Mouse (Mus musculus): ENCODE measurements around the gene Ankra2.

The Ankra2 gene

DNA sequence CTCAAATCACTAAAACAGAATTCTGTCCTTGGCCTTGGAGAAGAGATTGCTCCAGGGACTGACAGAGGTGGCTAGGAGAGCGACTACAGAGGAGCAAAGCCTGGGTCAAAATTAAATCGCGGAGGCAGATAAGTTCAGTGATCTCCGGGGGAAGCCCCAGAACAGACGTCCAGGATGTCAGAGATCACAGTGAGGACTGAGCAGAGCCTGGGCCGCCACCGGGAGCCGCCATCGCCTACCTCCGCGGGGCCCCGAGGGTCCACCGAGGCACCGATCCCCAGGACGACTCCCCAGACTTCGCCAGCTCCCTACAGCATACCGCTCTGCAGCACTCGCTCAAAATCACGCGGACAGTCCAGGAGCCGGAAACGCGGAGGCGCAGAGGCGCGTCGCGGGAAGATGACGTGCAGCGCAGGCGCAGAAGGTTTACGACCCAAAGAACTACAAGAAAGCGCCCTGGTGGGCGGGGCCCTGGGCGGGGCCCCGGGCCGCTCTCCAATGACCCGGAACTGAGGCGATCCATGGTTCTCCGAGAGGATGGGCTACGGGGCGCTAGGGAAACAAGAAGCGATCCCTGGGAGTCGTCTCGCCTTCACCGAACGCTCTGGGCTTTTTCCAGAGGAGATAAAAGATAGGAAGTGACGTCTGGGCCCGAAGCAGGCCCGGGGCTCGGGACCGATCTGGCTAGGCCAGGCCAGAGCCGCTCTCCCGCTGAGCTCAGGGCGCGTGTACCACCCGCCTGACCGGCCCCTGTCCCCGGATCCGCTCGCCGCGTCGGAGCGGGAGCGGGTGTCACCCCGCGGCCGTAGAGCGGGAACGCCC lies at the start of gene Ankra2, which contains the start of gene Utp15:
Ankra2 (plus strand) TSS at position 439 of the 822 bp plus-strand sequence.
Utp15 (minus strand) TSS at position 406 of the 822 bp plus-strand sequence.
- DNase-seq: peak; percentile 98

DNA sequence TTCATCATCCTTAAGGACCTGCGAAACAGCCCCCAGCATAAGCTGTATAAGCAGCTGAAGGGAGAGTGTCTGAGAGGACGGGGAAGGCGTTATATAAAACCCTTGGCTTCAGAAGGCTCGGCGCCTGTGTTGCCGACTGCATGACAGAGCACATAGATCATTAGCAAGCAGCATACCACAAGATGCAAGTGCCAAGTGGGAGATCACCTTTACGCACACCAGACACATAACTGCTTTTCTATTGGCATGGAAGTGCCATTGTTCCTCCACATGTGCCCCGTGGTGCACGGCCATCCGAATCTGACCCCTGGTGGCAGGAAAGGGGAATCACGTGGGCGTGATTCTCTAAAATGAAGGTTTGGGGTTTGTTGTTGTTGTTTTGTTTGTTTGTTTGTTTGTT lies 40.0 kb upstream of the Ankra2 start:
- DNase-seq: peak; percentile 49

DNA sequence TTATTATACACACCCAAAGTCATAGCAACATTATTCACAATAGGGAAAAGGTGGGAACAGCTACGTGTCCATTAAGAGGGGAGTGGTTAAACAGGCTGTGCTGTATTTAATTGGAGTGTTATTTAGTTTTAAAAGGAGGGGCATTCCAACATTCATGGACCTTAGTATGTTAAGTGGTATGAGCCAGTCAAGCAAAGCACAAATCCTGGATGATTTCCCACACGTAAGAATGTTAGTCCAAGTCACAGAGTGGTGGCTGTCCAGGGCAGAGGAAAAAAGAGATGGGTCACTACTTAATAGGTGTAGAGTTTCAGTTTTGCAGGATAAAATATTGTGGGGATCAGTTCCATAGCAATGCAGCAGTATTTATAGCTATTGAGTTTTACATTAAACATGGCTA lies 36.6 kb upstream of the Ankra2 start:
- DNase-seq: no peak

DNA sequence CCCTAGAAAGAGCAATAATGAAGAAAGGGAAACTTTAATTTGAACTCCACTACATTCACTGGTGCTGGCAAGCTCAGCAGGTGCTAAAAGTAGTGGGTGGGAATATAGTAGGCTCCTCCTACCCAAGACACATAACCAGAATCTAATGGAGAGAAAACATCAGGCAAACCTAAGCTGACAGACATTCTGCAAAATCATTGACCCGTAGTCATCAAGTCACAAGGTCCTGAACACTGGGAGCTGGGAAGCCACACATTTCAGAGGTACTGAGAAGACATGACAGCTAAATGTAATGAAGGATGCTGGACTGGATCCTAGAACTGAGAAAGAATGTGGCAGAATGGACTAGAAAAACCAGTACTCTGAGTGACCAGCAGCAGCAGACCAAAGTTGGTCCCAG lies 32.4 kb upstream of the Ankra2 start:
- no peak for DNase-seq

DNA sequence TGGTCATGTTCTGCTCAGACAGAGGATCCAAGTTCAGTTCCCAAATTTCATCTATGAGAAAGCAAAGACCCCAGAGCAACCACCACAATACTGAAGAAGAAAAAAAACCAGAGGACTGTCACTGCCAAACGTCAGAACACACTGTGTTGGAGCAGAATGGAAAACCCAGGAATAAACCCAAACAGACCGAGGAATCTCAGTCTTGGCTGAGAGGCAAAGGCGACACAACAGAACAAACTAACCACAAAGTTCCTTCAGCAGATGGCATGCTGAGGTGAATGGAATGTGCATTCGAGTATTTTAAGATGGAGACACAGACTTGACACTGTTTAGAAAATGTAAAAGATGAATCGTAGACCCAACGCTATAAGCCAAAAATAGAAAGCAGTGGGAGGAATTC lies 27.4 kb upstream of the Ankra2 start:
- DNase-seq: no peak

DNA sequence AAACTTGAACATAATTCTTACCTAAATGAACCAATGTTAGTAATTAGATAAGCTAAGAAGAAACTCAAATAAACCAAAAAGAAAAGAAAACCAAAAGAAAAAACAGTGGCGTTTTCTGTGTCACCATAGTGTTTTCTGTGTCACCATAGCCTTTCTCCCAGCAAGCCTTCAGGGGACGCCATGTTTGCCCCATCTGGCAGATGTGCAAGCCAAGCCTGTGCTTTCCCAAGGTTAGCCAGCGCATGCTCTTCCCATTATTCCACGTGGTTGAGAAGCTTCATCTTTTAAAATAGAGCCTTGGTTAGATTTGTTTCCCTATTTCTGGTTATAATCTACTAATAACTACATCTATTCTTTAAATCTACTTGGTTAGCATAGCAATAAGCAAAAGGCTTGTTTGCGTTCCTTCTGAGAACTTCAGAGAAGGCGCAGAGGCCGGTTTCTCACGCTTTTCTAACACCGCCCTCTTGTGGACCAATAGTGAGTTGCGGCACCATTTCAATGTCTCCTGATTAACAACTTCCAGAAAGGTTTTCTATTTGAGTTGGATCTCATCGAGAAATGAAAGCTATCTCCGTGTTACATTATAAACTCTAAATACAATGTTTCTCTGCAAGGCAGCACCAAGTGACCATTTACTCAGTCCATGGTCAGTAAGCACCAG lies 22.8 kb upstream of the Ankra2 start:
- peak; percentile 77 for DNase-seq

DNA sequence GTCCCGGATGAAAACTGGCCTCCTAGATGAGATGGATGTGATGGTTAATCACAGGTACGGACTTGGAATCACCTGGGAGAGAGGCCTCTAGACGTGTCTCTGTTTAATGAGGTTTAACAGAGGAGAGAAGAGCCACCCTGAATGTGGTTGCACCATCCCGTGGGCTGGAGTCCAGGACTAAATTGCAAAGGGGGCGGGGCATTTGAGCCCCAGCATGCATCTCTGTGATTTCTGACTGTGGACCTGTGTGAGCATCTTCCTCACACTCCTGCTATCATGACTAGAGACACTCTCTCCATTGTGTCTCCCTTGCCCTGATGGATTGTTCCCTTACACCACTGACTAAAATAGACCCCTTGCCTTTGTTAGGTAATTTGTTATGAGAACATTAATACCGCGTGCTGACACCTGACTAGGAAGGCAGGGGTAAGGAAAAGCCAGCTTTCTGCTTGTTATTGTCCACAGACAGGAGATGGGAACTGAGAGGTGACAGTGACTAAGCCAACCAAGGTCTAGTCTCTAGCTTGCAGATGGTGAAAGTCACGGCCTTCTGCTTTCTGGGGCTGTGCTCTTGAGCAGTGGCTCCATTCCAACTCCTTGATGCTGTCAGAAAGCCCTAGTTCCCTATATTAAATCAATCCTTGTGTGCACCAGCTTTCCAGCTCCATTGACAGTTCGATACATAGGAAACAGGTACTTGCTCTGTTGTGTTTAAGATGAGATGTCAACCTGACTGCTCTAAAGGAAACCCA lies 21.2 kb upstream of the Ankra2 start:
- no peak for DNase-seq

DNA sequence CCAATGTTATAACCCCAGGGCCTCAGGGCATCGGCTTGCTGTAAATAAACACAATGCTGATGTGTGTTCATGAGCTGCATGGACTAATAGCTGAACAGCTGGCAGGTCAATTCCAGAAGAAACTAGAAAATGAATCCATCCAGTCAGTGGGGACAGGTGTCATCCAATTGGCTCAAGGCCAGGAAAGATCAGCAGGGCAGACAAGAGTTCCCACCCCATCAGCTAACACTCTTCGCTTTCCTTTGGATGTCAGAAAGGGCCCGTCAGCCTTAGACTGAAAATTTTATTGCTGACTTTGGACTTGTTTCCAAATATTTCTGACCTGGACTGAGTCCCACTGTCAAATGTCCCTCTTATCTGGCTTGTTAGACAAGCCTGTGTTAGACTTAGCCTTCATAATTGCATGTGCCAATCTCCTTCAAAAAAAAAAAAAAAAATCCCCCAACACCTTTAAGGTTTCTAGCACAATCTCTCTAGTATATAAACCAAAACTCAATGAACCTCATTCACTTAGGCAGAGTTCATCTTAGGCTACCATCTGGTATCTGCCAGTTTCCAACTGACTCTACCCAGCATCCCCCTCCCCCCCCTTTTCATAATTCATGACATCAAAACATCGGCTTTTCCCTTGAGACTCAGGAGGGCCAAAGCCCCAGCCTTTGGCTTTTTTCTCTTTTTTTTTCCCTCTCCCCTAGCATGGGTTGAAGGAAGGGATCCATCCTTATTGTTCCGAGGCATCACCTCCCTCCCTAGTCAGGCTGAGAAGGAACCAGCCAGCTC lies 18.1 kb upstream of the Ankra2 start:
- peak; percentile 6 for DNase-seq

DNA sequence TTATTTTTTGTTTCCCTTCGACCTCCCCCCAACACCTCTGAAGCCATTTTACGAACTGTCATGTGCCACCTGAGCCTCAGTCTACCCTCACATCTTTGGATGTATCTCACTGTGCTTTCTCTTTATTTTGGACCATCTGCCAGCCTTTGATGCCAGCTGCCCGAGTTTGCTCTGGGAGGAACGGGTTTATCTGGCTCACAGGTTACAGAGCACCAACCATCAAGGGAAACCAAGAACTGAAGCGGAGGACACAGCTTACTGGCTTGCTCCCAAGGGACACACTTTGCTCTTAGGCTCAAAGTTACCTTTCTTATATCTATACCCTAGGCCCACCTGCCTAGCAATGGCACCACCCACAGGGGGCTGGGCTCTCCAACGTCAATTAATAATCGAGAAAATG lies 17.5 kb upstream of the Ankra2 start:
- no peak for DNase-seq

DNA sequence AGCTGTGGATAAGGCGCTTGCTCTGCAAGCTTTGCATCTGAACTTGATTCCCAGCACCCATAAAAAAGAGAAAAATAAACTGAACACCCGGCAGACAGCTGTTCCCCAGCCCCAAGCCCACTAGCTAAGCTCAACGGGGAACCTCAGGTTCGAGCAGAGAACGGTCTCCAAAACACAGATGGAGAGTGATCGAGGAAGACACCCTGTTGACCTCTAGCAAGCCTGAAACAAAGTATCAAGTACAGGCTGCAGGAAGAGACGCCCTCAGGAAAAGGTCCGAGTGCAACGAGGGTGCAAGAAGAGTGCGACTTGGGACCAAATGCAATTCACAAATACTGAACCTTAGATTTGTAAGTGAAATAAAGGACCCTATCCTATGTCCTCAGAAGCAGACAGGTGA lies 13.3 kb upstream of the Ankra2 start:
- DNase-seq: no peak

DNA sequence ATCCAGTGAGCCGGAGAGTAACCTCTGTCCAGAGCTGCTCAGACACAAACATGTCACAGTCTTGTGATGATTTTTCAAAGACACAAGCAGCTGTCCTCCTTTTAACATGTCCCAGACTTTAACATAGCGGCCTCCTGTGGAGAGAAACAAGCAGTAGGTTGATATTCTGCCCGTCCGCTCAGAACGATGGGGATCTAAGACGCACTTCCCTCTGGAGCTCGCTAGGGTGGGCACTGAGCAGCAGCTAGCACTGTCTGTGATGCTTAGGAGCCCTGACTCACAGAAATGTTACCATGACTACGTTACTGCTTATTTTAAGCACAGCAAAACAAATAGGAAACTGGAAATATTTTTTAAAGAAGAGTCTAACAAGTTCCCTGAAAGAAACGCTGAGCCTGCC lies 8.0 kb upstream of the Ankra2 start:
- no peak for DNase-seq

DNA sequence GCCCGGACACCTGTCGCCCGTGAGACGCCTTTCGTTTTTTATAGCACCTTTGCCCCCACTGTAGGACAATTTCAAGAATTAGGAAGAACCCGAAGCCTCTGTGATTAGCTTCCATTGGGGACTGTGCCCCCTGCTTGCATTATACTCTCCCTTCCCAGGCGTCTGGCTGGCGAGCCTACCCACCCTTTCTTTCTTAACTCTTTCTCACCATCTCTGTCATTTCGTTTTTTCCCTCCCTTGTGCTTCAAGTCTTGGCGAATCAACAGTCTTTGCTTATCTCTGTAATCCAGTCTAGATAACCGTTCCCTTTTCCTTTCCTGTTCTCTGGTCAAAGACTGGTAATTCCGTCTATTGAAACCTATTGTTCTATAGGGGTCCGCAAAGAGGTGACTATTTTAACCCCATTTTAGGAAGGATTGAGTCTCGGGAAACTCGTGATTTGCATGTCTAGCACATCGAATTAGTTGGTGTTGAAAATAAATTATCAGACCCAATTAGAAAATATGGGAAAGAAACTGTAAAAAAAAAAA lies 649 bp downstream of the Ankra2 start:
- no peak for DNase-seq

DNA sequence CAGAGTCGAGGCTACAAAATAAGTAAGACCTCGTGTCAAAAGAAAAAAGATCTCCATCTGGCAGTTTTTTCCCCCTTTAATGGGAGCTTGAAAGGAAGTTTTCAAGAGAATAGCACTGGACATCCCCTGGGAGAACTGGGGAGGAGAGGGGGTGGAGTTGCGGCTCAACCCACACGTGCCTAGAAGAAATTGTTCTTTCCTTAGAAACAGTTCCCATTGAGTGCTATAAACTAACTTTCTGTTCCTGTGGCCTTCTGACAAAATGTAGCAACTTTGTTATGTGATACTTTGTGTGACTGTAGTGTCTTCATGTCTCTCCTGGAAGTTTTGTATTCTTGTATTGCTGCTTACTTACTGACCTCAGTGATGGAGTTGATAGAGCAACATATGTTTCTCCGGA lies 1.2 kb downstream of the Ankra2 start:
- DNase-seq: no peak

DNA sequence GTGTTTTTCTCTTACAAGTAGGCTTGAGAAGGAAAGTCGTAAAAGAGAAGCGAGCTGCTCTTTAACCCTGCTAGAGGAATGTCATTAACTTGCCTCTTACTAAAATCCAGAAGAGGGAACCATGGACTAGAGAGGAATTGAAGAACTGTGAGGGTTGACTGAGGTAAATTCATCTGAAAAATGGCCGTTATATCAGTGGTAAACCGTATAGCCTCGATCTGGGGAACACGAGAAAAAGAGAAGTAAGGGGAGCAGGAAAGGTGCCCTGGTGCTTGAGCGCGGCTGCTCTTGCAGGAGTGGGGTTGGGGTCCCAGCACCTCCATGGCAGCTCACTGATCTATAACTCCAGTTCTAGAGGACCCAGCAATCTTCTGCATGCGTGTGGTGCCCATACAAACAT lies 11.1 kb downstream of the Ankra2 start:
- DNase-seq: no peak

DNA sequence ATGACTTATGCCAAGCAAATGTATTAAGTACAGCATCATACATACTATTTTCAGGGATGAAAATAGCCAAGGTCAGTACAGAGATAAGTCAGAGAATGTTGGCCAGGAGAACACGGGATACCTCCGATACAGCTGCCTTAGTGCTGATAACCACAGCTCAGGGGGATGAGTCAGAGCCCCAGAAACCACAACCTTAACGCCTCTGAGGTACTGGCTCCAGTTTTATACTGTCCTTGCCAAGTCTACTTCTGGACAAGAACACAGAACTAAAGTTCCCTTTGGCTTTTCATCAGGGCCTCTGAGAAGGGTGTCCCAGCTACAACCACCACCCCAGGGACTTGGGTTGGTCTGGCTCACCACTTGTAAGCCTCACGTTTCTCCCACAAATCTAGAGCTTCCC lies 12.8 kb downstream of the Ankra2 start:
- DNase-seq: no peak

DNA sequence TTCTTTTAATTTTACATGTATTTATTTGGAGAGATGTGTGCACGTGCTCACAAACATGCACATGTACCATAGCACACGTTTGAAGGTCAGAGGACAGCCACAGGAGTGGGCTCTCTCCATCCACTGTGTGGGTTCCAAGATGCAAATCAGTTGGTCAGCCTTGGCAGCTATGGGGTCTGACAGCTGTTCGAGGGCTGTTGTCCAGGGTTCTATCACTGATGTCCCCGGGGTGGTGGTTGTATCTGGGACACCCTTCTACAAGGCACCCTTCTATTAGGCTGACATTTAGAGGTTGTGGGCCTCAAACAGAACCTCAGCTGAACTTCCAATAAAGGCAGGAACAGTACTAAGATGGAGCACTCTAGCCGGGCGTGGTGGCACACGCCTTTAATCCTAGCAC lies 13.4 kb downstream of the Ankra2 start:
- no peak for DNase-seq

DNA sequence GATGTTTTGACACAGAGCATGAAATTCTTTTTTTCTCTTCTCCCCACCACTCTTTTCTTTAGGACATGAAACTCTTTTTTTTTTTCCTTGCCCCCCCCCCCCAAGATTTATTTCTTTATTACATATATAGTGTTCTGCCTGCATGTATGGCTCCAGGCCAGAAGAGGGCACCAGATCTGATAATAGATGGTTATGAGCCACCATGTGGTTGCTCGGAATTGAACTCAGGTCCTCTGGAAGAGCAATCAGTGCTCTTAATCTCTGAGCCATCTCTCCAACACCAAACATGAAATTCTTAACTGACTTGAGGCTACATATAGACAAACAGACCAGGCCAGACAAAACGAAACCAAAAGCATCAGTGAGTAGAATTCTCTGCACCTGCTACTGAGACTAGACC lies 14.6 kb downstream of the Ankra2 start:
- DNase-seq: no peak

DNA sequence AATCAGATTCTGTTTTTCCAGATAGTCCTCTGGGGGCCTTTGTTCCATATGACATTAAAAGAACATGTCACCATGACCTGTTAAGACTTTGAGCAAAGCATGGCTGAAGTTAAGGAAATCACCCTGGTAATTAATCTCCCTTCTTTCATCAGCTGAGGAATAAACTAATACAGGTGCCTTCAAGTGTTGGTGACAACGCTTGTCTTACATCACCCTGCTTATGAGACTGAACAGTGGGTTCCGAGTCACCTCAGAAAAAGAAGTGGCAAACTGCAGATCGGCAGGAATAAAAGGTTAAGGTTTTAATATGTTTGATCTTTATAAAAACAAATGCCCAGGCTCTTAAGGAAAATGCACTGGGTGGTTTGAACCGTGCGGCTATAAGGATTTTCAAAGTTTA lies 16.8 kb downstream of the Ankra2 start, which contains the start of gene Gm21976:
Gm21976 (plus strand) TSS at position 202 of the 400 bp plus-strand sequence.
- no peak for DNase-seq

DNA sequence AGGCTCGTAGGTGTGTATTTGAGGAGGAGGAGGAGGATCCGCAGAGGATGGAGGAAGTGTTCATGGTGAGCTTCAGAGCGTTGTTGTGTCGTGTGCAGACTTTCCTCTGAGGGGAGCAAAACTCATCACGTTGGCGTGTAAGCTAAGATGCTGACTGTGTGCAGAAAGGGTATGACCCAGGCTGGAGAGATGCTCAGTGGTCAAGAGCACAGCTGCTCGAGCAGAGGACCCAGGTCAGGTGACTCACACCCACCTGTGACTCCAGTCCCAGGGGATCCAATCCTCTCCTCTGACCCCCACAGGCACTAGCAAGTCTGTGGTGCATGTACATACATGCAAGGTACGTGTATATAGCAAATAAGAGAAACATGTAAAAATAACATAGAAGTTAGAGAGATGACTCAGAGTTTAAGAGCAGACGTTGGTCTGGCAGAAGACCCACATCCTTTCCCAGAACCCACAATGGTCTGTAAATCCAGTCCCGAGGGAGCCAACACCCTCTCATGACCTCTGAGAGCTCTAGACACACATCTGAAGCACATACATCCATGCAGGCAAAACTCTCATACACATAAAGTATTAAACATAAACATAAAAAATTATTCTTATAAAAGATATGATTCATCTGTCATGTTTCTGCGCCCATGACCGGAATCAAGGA lies 18.2 kb downstream of the Ankra2 start:
- no peak for DNase-seq

DNA sequence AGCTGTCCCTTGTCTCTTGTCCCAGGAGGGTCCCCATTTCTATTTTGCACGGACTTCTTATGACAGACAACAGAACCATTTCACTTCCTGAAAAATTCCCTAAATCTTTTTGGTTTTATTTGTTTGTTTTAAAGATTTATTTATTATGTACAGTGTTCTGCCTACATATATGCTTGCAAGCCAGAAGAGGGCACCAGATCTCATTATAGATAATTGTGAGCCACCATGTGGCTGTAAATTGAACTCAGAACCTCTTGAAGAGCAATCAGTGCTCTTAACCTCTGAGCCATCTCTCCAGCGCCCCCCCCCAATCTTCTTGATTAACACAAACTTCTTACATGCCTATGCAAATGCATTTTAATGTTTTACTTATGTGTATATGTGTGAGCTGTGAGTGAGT lies 27.8 kb downstream of the Ankra2 start:
- DNase-seq: no peak

DNA sequence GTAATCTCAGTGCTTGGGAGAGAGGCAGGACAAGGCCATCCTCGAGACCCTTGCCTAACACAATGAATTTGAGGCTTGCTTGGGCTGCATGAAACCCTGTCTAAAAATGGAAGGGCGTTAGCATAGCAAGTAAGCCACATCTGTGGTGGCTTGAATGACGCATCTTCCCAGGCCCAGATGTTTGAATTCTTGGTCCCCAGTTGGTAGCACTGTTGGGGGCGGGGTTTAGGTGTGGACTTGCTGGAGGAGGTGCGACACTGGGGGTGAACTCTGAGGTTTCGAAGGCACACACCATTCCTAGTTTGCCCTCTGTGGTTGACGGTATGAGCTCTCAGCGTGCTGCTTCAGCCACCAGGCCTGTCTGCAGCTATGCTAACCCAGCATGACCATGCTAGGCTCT lies 28.8 kb downstream of the Ankra2 start:
- no peak for DNase-seq

DNA sequence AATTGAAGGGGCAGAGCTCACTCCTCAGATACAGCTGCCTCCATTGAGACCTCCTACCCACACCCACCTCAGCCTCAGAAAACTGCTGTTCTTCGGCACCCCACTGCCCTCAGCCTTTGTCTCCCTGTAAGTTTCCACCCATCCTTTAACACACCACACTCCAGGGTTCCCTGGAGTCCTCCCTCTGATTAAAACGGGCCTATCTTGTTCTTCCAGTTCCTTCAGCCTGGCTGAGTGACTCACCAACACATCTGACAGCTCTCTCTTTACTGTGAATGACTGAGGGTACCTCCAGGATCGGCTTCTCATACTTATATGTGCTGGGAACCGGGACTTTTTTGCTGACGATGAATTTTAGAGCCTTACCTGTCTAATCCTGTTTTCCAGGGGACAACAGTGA lies 33.2 kb downstream of the Ankra2 start:
- no peak for DNase-seq
